In genomic region chr14:31630677-31631076, GRCm38 (mm10) we compare ENCODE assay signal across 31 mouse cellular contexts. TPM values are rescaled to one million over a fixed set of nuclear protein-coding genes. Genes with fewer than 3 reads are reported as not detected.
DNase-seq lines count a peak whose midpoint lies in the region; ATAC-seq and TF ChIP-seq lines count a peak whose summit lies in the region.
"Had no signal": no experiment of that assay in that cellular context is flagged by ENCODE, and none has a peak within 500 bp of the region (broad histone marks: within the 10 kb centered on the region; RNA-seq: fewer than 3 reads in every experiment).

No protein-coding gene starts in this region.

- 74% methylated on average over 7 of the region's 7 CpGs for WGBS in embryonic facial prominence, embryonic 14.5 days
- WGBS in embryonic facial prominence, embryonic 10.5 days, result 71% methylated on average over 7 of the region's 7 CpGs
- 33% methylated on average over 7 of the region's 7 CpGs for WGBS in midbrain, embryonic 13.5 days
- 27% methylated on average over 7 of the region's 7 CpGs for WGBS in midbrain, embryonic 16.5 days
- WGBS in hindbrain, embryonic 12.5 days, result 44% methylated on average over 7 of the region's 7 CpGs
- 31% methylated on average over 7 of the region's 7 CpGs for WGBS in midbrain, postnatal 0 days

- H3K27me3 ChIP-seq in embryonic facial prominence, embryonic 14.5 days (replicated peaks; ENCODE audit: control insufficient read depth, insufficient read depth, low read length), result no peaks in the 10 kb centered on the region
- no peaks in the 10 kb centered on the region for H3K27me3 ChIP-seq in embryonic facial prominence, embryonic 10.5 days (replicated peaks; ENCODE audit: low read depth, poor library complexity, severe bottlenecking)
- no peaks in the 10 kb centered on the region for H3K27me3 ChIP-seq in midbrain, embryonic 13.5 days
- H3K27me3 ChIP-seq in midbrain, embryonic 16.5 days (ENCODE audit: control insufficient read depth, insufficient read depth, low read depth, low read length), result no peaks in the 10 kb centered on the region
- H3K27me3 ChIP-seq in hindbrain, embryonic 12.5 days, result no peaks in the 10 kb centered on the region
- no peaks in the 10 kb centered on the region for H3K27me3 ChIP-seq in midbrain, postnatal 0 days (ENCODE audit: insufficient read depth, low read length)
- H3K27me3 ChIP-seq: embryonic facial prominence, embryonic 12.5 days; heart, embryonic 15.5 days; limb, embryonic 13.5 days; liver, embryonic 12.5 days; stomach, embryonic 15.5 days had no signal

- no peak overlapping the region for H3K9ac ChIP-seq in embryonic facial prominence, embryonic 14.5 days (ENCODE audit: low read depth, low read length)
- H3K9ac ChIP-seq in midbrain, embryonic 13.5 days (replicated peaks), result no peak overlapping the region
- H3K9ac ChIP-seq in midbrain, embryonic 16.5 days (ENCODE audit: low read depth, low read length), result no peak overlapping the region
- no peak overlapping the region for H3K9ac ChIP-seq in hindbrain, embryonic 12.5 days
- no peak overlapping the region for H3K9ac ChIP-seq in midbrain, postnatal 0 days (replicated peaks; ENCODE audit: low read length, poor library complexity, severe bottlenecking)
- H3K9ac ChIP-seq: embryonic facial prominence, embryonic 12.5 days; heart, embryonic 15.5 days; limb, embryonic 13.5 days; liver, embryonic 12.5 days; stomach, embryonic 15.5 days had no signal

- no peak overlapping the region for H3K4me2 ChIP-seq in embryonic facial prominence, embryonic 14.5 days (ENCODE audit: low read depth, low read length)
- H3K4me2 ChIP-seq in midbrain, embryonic 13.5 days (replicated peaks), result no peak overlapping the region
- no peak overlapping the region for H3K4me2 ChIP-seq in midbrain, embryonic 16.5 days (ENCODE audit: low read length)
- no peak overlapping the region for H3K4me2 ChIP-seq in hindbrain, embryonic 12.5 days (replicated peaks)
- no peak overlapping the region for H3K4me2 ChIP-seq in midbrain, postnatal 0 days (ENCODE audit: low read depth, low read length, poor library complexity, severe bottlenecking)
- H3K4me2 ChIP-seq: embryonic facial prominence, embryonic 12.5 days; heart, embryonic 15.5 days; limb, embryonic 13.5 days; liver, embryonic 12.5 days; stomach, embryonic 15.5 days had no signal

- no peak for TF ChIP-seq CTCF in midbrain, postnatal 0 days (IDR thresholded peaks at IDR 0.05)

- no peaks in the 10 kb centered on the region for H3K4me1 ChIP-seq in embryonic facial prominence, embryonic 14.5 days (ENCODE audit: control insufficient read depth, insufficient read depth, low read length)
- no peaks in the 10 kb centered on the region for H3K4me1 ChIP-seq in embryonic facial prominence, embryonic 10.5 days
- H3K4me1 ChIP-seq in midbrain, embryonic 13.5 days (replicated peaks), result 0 out of 2 replicates have a peak, but pooled peaks cover 2% of the 10 kb centered on the region
- no peaks in the 10 kb centered on the region for H3K4me1 ChIP-seq in midbrain, embryonic 16.5 days (ENCODE audit: control insufficient read depth, insufficient read depth, low read length)
- H3K4me1 ChIP-seq in hindbrain, embryonic 12.5 days, result 0 out of 2 replicates have a peak, but pooled peaks cover 3% of the 10 kb centered on the region
- no peaks in the 10 kb centered on the region for H3K4me1 ChIP-seq in midbrain, postnatal 0 days (ENCODE audit: insufficient read depth, low read length)
- H3K4me1 ChIP-seq: embryonic facial prominence, embryonic 12.5 days; heart, embryonic 15.5 days; limb, embryonic 13.5 days; liver, embryonic 12.5 days; stomach, embryonic 15.5 days had no signal

- H3K36me3 ChIP-seq in embryonic facial prominence, embryonic 14.5 days (ENCODE audit: control insufficient read depth, insufficient read depth, low read length), result no peaks in the 10 kb centered on the region
- no peaks in the 10 kb centered on the region for H3K36me3 ChIP-seq in embryonic facial prominence, embryonic 10.5 days (replicated peaks)
- no peaks in the 10 kb centered on the region for H3K36me3 ChIP-seq in midbrain, embryonic 13.5 days
- H3K36me3 ChIP-seq in midbrain, embryonic 16.5 days (ENCODE audit: control insufficient read depth, insufficient read depth, low read length), result no peaks in the 10 kb centered on the region
- no peaks in the 10 kb centered on the region for H3K36me3 ChIP-seq in hindbrain, embryonic 12.5 days
- H3K36me3 ChIP-seq in midbrain, postnatal 0 days (ENCODE audit: insufficient read depth, low read length), result no peaks in the 10 kb centered on the region
- H3K36me3 ChIP-seq: embryonic facial prominence, embryonic 12.5 days; heart, embryonic 15.5 days; limb, embryonic 13.5 days; stomach, embryonic 15.5 days had no signal

- DNase-seq in embryonic facial prominence, embryonic 14.5 days (ENCODE audit: low spot score), result peak; percentile 14
- no peak for DNase-seq in embryonic facial prominence, embryonic 10.5 days (ENCODE audit: low spot score)
- peak; percentile 30 for DNase-seq in midbrain, postnatal 0 days (ENCODE audit: low spot score)
- no peak for DNase-seq in right cerebral cortex, postnatal 36 days (ENCODE audit: low spot score in 2 of 2)
- DNase-seq: adrenal gland, postnatal 36 days; cerebellum, adult 11 months; cerebellum, adult 9-11 months; heart, postnatal 36 days; kidney, adult 2 months; layer of hippocampus, adult 9-11 months; lung, adult 18-20 months; lung, postnatal 10 days; right cerebral cortex, postnatal 4 days; thymus, postnatal 25 days had no signal

- H3K9me3 ChIP-seq in embryonic facial prominence, embryonic 14.5 days (ENCODE audit: control insufficient read depth, low read length), result no peaks in the 10 kb centered on the region
- no peaks in the 10 kb centered on the region for H3K9me3 ChIP-seq in embryonic facial prominence, embryonic 10.5 days
- H3K9me3 ChIP-seq in midbrain, embryonic 13.5 days, result no peaks in the 10 kb centered on the region
- H3K9me3 ChIP-seq in midbrain, embryonic 16.5 days (replicated peaks; ENCODE audit: control insufficient read depth, low read length, poor library complexity, severe bottlenecking), result no peaks in the 10 kb centered on the region
- no peaks in the 10 kb centered on the region for H3K9me3 ChIP-seq in hindbrain, embryonic 12.5 days (replicated peaks)
- no peaks in the 10 kb centered on the region for H3K9me3 ChIP-seq in midbrain, postnatal 0 days (ENCODE audit: low read length)
- H3K9me3 ChIP-seq: embryonic facial prominence, embryonic 12.5 days; heart, embryonic 15.5 days; limb, embryonic 13.5 days; liver, embryonic 12.5 days; stomach, embryonic 15.5 days had no signal

- no peak for ATAC-seq in embryonic facial prominence, embryonic 14.5 days (ENCODE audit: low read depth)
- 0 out of 2 replicates have a peak, but pooled peaks have one; percentile 53 for ATAC-seq in midbrain, embryonic 13.5 days
- no peak for ATAC-seq in midbrain, embryonic 16.5 days
- peak; percentile 52; the same call in 1 of the 2 replicates for ATAC-seq in hindbrain, embryonic 12.5 days (ENCODE audit: low FRiP score)
- no peak for ATAC-seq in midbrain, postnatal 0 days (ENCODE audit: low FRiP score)
- ATAC-seq: liver, embryonic 12.5 days had no signal

- no peak overlapping the region for H3K4me3 ChIP-seq in embryonic facial prominence, embryonic 14.5 days (ENCODE audit: low read depth, low read length)
- no peak overlapping the region for H3K4me3 ChIP-seq in embryonic facial prominence, embryonic 10.5 days
- no peak overlapping the region for H3K4me3 ChIP-seq in midbrain, embryonic 13.5 days (replicated peaks)
- H3K4me3 ChIP-seq in midbrain, embryonic 16.5 days (ENCODE audit: low read depth, low read length), result no peak overlapping the region
- H3K4me3 ChIP-seq in hindbrain, embryonic 12.5 days, result no peak overlapping the region
- H3K4me3 ChIP-seq in midbrain, postnatal 0 days (ENCODE audit: low read depth, low read length), result no peak overlapping the region
- H3K4me3 ChIP-seq: embryonic facial prominence, embryonic 12.5 days; erythroblast, embryonic 14.5 days; heart, embryonic 15.5 days; limb, embryonic 13.5 days; liver, embryonic 12.5 days; stomach, embryonic 15.5 days had no signal

- no peak overlapping the region for H3K27ac ChIP-seq in embryonic facial prominence, embryonic 14.5 days (replicated peaks; ENCODE audit: low read depth, low read length)
- H3K27ac ChIP-seq in embryonic facial prominence, embryonic 10.5 days (replicated peaks), result no peak overlapping the region
- H3K27ac ChIP-seq in midbrain, embryonic 13.5 days, result no peak overlapping the region
- H3K27ac ChIP-seq in midbrain, embryonic 16.5 days (ENCODE audit: low read length), result no peak overlapping the region
- H3K27ac ChIP-seq in hindbrain, embryonic 12.5 days, result no peak overlapping the region
- H3K27ac ChIP-seq in midbrain, postnatal 0 days (ENCODE audit: low read depth, low read length), result no peak overlapping the region
- H3K27ac ChIP-seq: embryonic facial prominence, embryonic 12.5 days; heart, embryonic 15.5 days; kidney, postnatal 0 days; limb, embryonic 13.5 days; liver, embryonic 12.5 days; stomach, embryonic 15.5 days had no signal

RNA-seq across cellular contexts. Expression of gene Gm49387, which starts 10.0 kb away (rescaled TPM):
- 0.47 and 0.84 TPM in 2 replicates for polyA plus RNA-seq in embryonic facial prominence, embryonic 14.5 days (2014; fragmentation: Nextera tagmentation; extraction: Ambion mirVana)
- 0.39 and 0.48 TPM in 2 replicates for polyA plus RNA-seq in embryonic facial prominence, embryonic 10.5 days (2016; fragmentation: Nextera tagmentation; extraction: Ambion mirVana)
- polyA plus RNA-seq in midbrain, embryonic 13.5 days (2015; fragmentation: Nextera tagmentation; extraction: Ambion mirVana), result not detected in 2 replicates
- polyA plus RNA-seq in midbrain, embryonic 16.5 days (2015; fragmentation: Nextera tagmentation; extraction: Ambion mirVana), result not detected in 2 replicates
- 0.93 TPM in 1 of 2 replicates, not detected in the other for polyA plus RNA-seq in hindbrain, embryonic 12.5 days (2016; fragmentation: Nextera tagmentation; extraction: Ambion mirVana)
- not detected in 2 replicates for total RNA-seq in midbrain, postnatal 0 days (2014; rRNA removed)
- not detected in 2 replicates for polyA plus RNA-seq in midbrain, postnatal 0 days (2015; fragmentation: Nextera tagmentation; extraction: Ambion mirVana)
- total RNA-seq: adrenal gland, postnatal 36 days; gastrocnemius, adult 8-10 months; megakaryocyte, adult 5-6 weeks; monocyte, adult 5-6 weeks; neutrophil, adult 5-6 weeks had no signal
- polyA plus RNA-seq: cortical plate, adult 2 months; erythroblast, embryonic 14.5 days; gonadal fat pad, adult 2 months; kidney, adult 2 months; kidney, postnatal 0 days; large intestine, adult 2 months; stomach, embryonic 15.5 days had no signal

RNA-seq across cellular contexts. Expression of gene Btd, which starts 10.2 kb away (rescaled TPM):
- polyA plus RNA-seq in embryonic facial prominence, embryonic 14.5 days (2014; fragmentation: Nextera tagmentation; extraction: Ambion mirVana), result 30.3 and 37.0 TPM in 2 replicates
- polyA plus RNA-seq in embryonic facial prominence, embryonic 10.5 days (2016; fragmentation: Nextera tagmentation; extraction: Ambion mirVana), result 14.8 and 15.2 TPM in 2 replicates
- 13.6 and 14.8 TPM in 2 replicates for polyA plus RNA-seq in midbrain, embryonic 13.5 days (2015; fragmentation: Nextera tagmentation; extraction: Ambion mirVana)
- polyA plus RNA-seq in midbrain, embryonic 16.5 days (2015; fragmentation: Nextera tagmentation; extraction: Ambion mirVana), result 15.0 and 17.2 TPM in 2 replicates
- polyA plus RNA-seq in hindbrain, embryonic 12.5 days (2016; fragmentation: Nextera tagmentation; extraction: Ambion mirVana), result 20.2 and 20.8 TPM in 2 replicates
- total RNA-seq in midbrain, postnatal 0 days (2014; rRNA removed), result 21.9 and 28.7 TPM in 2 replicates
- 18.5 and 20.1 TPM in 2 replicates for polyA plus RNA-seq in midbrain, postnatal 0 days (2015; fragmentation: Nextera tagmentation; extraction: Ambion mirVana)

RNA-seq across cellular contexts. Expression of gene Hacl1, which starts 10.4 kb away (rescaled TPM):
- 13.3 and 13.4 TPM in 2 replicates for polyA plus RNA-seq in embryonic facial prominence, embryonic 14.5 days (2014; fragmentation: Nextera tagmentation; extraction: Ambion mirVana)
- polyA plus RNA-seq in embryonic facial prominence, embryonic 10.5 days (2016; fragmentation: Nextera tagmentation; extraction: Ambion mirVana), result 7.8 and 8.2 TPM in 2 replicates
- 7.5 and 8.6 TPM in 2 replicates for polyA plus RNA-seq in midbrain, embryonic 13.5 days (2015; fragmentation: Nextera tagmentation; extraction: Ambion mirVana)
- polyA plus RNA-seq in midbrain, embryonic 16.5 days (2015; fragmentation: Nextera tagmentation; extraction: Ambion mirVana), result 8.6 and 10.6 TPM in 2 replicates
- 6.9 and 11.5 TPM in 2 replicates for polyA plus RNA-seq in hindbrain, embryonic 12.5 days (2016; fragmentation: Nextera tagmentation; extraction: Ambion mirVana)
- total RNA-seq in midbrain, postnatal 0 days (2014; rRNA removed), result 6.7 and 6.8 TPM in 2 replicates
- polyA plus RNA-seq in midbrain, postnatal 0 days (2015; fragmentation: Nextera tagmentation; extraction: Ambion mirVana), result 8.4 and 9.4 TPM in 2 replicates

RNA-seq across cellular contexts. Expression of gene Colq, which starts 39.5 kb away (rescaled TPM):
- 6.2 and 7.8 TPM in 2 replicates for polyA plus RNA-seq in embryonic facial prominence, embryonic 14.5 days (2014; fragmentation: Nextera tagmentation; extraction: Ambion mirVana)
- 0.35 and 0.82 TPM in 2 replicates for polyA plus RNA-seq in embryonic facial prominence, embryonic 10.5 days (2016; fragmentation: Nextera tagmentation; extraction: Ambion mirVana)
- not detected in 2 replicates for polyA plus RNA-seq in midbrain, embryonic 13.5 days (2015; fragmentation: Nextera tagmentation; extraction: Ambion mirVana)
- not detected in 2 replicates for polyA plus RNA-seq in midbrain, embryonic 16.5 days (2015; fragmentation: Nextera tagmentation; extraction: Ambion mirVana)
- 0.18 and 0.65 TPM in 2 replicates for polyA plus RNA-seq in hindbrain, embryonic 12.5 days (2016; fragmentation: Nextera tagmentation; extraction: Ambion mirVana)
- 0.38 TPM in 1 of 2 replicates, not detected in the other for total RNA-seq in midbrain, postnatal 0 days (2014; rRNA removed)
- 0.06 TPM in 1 of 2 replicates, not detected in the other for polyA plus RNA-seq in midbrain, postnatal 0 days (2015; fragmentation: Nextera tagmentation; extraction: Ambion mirVana)
- total RNA-seq: adrenal gland, postnatal 36 days had no signal
- polyA plus RNA-seq: erythroblast, embryonic 14.5 days had no signal

Comparison
In these comparisons a context has a peak if more than half of its experiments do, and no peak if none do; other contexts are left out.
1. ATAC-seq: peak in midbrain, embryonic 13.5 days (single experiment) and hindbrain, embryonic 12.5 days (single experiment); none in embryonic facial prominence, embryonic 14.5 days (single experiment), midbrain, embryonic 16.5 days (single experiment) and midbrain, postnatal 0 days (single experiment).
2. DNase-seq: peak in embryonic facial prominence, embryonic 14.5 days (single experiment) and midbrain, postnatal 0 days (single experiment); none in embryonic facial prominence, embryonic 10.5 days (single experiment) and right cerebral cortex, postnatal 36 days (0 of 2).